Mouse (Mus musculus) kidney, adult 2 months (tissue): ENCODE measurements at regions not wholly inside any gene's neighbourhood (a gene's known extent, or its start where the extent isn't known, plus 50 kb on each side); places are given as distances from the start of the nearest gene placed in this dataset.

Source experiments
- CTCF ChIP-seq: fragments of 200-500 bp; conservative IDR thresholded peaks from 2 replicates; pipeline ENCODE4 v1.5.1; 2011; ENCODE audit warnings: low read depth, mild to moderate bottlenecking, control low read depth, low read length, moderate library complexity, mixed read lengths; ENCODE audit not compliant: insufficient read depth, insufficient read length
- POLR2A ChIP-seq: fragments of 200-500 bp; IDR thresholded peaks from one replicate; pipeline ENCODE4 v1.6.1; 2011; ENCODE audit warnings: low read depth, low read length, control low read depth

DNA sequence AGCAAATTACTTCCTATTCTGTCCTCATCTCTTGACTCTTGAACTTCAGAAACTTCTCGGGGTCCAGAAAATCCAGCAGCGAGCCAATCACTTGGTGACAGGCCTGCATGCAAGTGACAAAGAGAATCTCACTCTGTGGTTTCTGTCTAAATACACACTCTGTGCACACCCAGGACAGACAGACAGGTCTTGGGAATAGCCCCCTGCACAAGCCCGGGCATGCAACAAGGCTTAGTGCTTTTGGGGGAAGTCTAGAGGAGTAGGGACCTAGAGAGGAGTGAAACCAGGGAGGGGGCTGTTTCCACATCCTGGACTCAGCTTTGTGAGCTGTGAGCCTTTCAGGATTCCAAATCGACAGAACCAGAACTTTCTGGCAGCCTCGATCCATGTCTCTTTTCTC is 259.6 kb downstream of the Ajap1 start:
- TF ChIP-seq CTCF = no peak
- no peak for TF ChIP-seq POLR2A
